Mouse (Mus musculus) erythroblast, adult 5-6 weeks (primary cell): ENCODE measurements around the gene Olfr15. TPM values are rescaled to one million over a fixed set of nuclear protein-coding genes. Genes with fewer than 3 reads are reported as not detected.
"Not testable (repeated sequence)": the region's sequence is repeated elsewhere in the genome, so short reads cannot be mapped to it uniquely, and the experiment has no call there.

ENCODE experiments used
- ATAC-seq: replicated peaks from 2 replicates; pipeline ENCODE4 v1.8.0; 2016; ENCODE audit warnings: moderate number of reproducible peaks, mild to moderate bottlenecking, moderate TSS enrichment, inconsistent platforms; ENCODE audit not compliant: poor library complexity, low FRiP score, severe bottlenecking
- total RNA-seq, 2 experiments: library from RNA; stranded (forward) in 1 of 2; stranded (reverse) in 1 of 2; fragments of 150-400 nt in 1 of 2; fragments of 200-764, 138-1000 nt in 1 of 2; gene quantifications; 2 replicates each; pipeline versions ENCODE4 v1.2.3 to v1.2.4; 2015 to 2017; ENCODE audit warnings: low replicate concordance in 2 of 2

Olfr15 gene
- not detected in 2 replicates for total RNA-seq (2015; ENCODE audit: low replicate concordance)
- 0.43 TPM in 1 of 2 replicates, not detected in the other for total RNA-seq (2017; ENCODE audit: low replicate concordance)

DNA sequence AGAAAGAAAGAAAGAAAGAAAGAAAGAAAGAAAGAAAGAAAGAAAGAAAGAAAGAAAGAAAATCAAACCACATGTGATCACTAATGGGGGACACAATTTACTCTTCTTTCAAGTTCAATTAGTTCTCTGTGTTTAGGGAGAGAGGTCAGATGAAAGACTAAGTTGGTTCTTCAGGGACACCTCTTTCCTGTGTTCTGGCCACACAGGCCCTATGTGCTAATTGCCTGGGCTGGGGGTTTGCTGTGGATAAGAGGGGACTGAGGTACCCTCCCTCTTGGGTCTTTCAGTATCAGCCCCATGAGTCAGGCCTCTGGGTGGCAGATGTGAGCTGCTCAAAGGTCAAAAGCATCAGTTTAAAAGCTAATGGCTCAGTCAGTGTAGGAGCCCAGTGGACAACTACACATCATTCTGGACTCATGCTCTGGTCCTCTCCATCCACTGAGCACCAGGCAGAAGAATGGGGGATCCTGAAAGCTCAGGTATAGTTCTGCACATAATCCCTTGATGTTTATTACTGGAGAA is at the start of gene Olfr15:
TSS of gene Olfr15 (plus strand) at position 291 of the 522 bp plus-strand sequence.
- ATAC-seq = no peak

DNA sequence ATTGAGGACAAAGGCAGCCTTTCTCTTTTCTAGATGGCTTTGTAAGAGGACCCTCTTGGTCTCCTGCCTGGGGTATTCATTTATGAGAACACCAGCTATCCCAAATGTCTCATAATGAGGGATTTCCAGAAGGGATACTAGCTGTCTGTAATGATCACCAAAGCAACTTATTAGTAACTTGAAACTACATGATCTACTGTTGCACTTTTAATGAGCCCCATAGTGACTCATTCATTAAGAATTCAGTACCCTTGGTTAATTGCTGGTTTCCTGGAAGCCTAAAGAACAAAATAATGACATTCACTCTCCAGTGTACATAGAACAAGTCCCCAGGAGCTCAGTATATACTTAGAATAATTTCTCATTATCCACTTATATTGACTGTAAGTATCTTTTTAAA is 49.4 kb upstream of the Olfr15 start:
- ATAC-seq = no peak

DNA sequence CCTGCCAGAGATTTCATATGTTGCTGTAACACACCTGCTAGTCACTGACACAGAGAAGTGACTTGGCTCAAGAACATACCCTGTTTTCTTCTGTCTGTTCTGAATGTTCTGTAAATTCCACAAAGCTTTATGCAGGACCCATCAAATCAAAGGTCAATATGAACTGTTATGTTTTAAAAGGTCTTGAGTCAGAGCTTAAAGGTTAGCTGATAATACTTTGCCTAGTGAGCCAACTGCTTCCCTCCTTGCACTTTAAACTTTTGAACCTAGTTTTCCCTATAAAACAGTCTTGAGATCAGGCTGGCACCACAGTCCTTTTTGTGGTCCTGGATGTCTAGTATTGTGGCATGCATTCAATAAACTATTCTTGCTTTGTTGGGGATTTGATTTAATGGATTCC is 42.3 kb upstream of the Olfr15 start:
- ATAC-seq = no peak

DNA sequence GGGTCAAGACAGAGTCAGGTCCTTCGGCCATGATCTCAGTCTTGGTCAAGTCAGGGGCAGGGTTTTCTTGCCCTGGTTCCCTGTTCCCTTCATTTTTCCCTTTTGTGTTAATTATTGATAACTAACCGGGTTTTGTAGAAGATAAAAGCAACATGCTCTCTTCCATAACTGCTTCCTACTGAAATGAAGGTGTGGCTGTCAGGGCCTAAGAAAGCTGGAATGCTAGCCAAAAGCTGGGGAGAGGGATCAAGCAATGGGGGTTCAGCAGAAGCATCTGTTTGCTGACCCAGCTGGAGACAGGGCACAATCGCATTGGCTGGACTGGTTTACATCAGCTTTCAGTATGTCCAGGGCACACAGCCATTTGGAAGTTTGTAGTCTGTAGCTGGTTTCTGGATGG is 22.5 kb upstream of the Olfr15 start:
- ATAC-seq = no peak

DNA sequence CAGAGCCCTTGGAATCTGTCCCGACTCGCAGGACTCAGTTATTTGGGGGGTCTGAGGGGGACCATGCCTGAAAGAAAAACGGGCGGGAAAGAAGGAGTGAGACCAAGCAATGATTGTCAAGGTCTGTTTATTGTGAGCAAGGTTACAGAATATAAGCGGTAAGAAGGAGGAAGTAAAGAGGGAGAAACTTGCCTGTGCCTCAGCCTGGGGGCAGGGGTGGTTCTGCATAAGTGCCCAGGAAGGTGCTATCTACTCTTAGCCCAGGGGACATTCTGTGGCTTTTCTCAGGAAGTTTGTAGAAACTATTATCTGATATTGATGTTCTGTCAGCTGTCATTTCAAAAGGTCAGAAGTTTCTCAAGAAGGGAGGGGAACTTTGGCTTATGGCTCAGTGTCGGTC is 16.0 kb upstream of the Olfr15 start:
- not testable (repeated sequence) for ATAC-seq

DNA sequence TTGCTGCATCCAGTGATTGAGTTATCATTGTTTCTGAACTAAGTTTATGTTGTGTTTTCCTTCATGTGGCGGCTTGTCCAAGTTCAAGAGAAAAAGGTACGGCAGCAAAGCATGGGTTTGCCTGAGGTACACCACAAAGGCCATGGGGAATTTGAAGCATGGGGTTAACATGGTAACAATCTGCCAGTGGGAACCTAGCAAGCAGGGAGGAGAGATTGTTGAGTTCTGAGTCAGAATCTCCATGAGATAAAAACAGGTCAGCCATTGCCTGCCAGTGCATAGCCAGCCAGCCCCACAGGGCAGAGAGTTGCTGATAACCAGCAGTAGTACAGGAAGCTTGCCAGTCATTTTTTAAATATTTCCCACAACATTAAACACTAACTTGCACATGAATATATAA is 10.5 kb upstream of the Olfr15 start:
- no peak for ATAC-seq

DNA sequence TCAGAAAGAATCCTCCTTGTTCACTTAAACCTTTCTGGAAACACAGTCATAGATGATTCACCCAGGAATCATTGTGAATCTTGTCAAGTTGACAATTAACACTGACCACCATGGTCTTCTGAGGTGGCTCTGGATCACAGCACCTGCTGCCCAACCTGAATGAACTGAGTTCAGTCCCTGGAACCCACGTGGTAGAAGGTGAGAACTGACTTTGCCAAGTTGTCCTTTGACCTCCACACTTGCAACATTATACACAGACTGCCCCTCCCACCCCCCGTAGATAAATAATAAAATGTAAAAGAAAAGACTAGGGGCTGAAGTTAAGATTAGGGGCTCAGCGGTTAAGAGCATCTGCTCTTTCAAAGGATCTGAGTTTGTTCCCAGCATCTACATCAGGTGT is 2.7 kb upstream of the Olfr15 start:
- ATAC-seq = no peak

DNA sequence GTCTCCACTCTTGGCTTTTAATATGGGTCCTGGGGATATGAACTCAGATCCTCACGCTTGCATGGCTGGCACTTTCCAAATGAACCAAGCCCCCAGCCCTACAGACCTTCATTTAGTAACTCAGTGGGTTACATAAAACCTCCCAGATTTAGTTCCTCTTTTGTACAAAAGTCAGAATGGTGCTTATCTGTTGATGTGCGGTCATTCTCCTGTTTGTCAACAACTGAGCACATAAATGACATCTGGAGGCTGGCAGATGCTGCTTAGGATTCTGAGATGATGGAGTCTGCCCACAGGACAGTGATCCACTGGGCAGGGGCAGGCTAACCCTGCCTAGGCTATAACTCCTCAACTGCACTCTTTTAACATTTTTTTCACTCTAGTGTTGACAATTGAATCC is 951 bp upstream of the Olfr15 start:
- ATAC-seq = no peak

DNA sequence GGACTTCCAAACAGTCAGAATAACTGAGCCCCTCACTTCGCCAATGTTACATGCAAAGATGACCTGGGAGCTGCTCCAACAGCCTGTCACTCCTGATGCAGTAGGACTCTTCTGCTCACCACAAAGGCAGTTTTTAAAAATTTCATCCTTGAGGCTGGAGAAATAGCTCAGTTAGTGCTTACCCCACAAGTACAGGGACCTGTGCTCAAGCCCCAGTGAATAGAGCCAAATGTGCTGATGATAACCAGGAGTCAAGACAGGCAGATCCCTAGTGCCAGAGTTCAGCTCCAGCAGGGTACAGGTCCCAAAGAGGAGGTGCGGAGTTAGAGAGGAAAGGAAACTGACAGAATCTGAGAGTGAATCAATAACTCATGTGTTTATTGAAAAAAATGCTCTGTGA is 4.8 kb downstream of the Olfr15 start:
- no peak for ATAC-seq

DNA sequence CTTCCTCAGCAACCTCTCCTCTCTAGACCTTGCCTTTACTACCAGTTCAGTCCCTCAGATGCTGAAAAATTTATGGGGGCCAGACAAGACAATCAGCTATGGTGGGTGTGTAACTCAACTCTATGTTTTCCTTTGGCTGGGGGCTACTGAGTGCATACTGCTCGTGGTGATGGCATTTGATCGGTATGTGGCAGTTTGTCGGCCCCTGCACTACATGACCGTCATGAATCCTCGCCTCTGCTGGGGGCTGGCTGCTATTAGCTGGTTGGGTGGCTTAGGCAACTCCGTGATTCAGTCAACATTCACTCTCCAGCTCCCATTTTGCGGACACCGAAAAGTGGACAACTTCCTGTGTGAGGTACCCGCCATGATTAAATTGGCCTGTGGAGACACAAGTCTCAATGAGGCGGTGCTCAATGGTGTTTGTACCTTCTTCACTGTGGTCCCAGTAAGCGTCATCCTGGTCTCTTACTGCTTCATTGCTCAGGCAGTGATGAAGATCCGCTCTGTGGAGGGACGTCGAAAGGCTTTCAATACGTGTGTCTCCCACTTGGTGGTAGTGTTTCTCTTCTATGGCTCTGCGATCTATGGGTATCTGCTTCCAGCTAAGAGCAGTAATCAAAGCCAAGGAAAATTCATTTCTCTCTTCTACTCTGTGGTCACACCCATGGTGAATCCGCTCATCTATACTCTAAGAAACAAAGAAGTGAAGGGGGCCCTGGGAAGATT is 8.6 kb downstream of the Olfr15 start:
- no peak for ATAC-seq

DNA sequence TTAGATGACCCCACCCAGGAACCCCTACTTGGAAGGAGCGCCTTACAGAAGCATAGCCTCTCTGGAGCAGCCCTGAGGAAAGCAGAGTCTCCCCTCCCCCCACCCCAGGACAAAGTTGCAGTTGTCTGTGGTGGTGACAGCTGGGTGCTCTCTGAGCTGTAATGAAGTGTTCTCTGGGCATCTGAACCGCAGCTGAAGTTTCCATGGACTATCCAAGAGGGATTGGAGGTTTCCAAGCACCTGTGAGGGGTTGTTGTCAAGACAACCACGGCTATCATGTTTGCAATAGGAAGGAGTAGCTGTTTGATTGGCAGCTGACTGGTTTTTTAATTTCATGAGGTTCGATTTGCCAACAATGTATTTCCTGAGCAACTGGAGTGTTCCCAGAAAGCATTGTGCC is 12.3 kb downstream of the Olfr15 start:
- ATAC-seq = no peak

DNA sequence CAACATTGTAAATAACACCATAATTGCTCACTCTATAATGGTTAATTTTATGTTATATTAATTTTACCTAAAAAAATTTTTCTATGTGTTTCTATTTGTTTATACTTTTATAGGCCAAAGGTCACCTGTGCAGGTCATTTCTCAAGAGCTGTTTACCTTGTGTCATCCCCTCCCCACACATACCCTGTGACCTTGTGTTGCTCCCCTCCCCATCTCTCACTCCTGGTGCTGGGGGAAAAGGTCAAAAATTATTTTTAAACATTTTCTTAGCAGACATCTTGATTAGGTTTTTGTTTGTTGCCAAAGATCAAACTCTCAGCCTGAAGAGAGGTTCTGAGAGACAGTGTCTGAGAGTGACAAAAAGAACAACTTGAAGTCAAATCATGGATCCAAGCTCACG is 13.1 kb downstream of the Olfr15 start:
- ATAC-seq = no peak

DNA sequence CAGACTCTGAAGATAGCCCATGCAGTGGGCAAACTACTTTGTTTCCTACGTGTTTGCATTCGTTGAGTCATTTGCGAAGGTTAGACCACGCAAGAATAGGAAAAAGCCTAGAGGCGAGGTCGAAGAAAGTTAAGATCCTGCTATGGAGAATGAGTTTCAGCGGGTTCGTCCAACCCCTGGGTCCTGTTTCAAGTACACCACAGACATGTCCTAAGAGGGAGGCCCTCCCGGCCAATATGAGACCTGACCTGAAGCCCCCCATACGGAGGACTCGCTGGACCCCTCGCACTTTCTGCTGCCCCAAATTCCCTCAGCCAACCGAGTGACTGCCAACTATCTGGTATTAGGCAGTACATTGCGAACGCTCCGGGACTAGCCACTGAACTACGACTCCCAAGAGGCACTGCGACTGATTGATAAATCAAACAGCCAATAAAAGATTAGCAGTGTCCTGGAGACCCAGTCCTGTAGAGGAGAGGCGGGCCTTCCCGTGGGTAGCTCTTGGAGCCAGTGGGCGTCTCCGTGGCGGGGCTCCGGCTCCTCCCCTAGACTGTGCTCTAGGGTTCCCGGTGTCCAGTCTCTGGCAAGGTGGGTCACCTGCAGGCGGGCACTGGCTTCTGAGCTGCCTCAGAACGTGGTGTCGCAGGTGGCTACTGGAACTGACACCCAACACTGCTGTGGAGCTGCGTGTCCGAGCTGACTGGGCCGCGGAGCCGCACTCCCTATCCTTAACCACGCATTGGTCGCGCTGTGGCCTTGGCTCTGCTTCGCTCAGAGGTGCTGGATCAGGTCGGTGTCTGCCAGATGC is 16.2 kb downstream of the Olfr15 start, which contains the start of gene Zfp174:
TSS of gene Zfp174 (plus strand) at position 558 of the 808 bp plus-strand sequence.
- peak; percentile 99 for ATAC-seq

DNA sequence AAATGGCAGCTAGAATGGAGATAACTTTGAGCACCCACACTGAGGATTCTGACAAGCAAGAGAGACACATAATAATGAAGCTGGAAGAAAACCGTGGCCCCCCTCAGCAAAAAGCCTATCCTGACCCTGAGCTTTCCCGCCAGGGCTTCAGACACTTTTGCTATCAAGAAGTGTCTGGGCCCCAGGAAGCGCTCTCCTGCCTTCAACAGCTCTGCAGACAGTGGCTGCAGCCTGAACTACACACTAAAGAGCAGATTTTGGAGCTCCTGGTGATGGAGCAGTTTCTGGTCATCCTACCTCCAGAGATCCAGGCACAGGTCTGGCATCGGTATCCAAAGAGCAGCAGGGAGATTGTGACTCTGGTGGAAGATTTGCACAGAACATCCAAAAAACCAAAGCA is 17.2 kb downstream of the Olfr15 start:
- ATAC-seq = no peak

DNA sequence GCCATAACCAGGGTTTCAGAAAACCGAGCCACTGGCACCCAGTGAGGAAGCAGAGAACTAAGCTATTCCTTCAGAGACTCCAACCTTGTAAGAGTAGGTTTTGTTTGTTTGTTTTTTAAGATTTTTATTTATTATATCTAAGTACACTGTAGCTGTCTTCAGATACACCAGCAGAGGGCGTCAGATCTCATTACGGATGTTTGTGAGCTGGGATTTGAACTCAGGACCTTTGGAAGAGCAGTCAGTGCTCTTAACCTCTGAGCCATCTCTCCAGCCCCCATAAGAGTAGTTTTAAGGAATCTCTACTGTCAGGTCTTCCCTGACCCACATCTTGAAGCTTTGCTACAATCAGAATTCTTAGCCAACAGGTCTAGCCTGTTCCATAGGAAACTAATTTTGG is 17.7 kb downstream of the Olfr15 start:
- no peak for ATAC-seq

DNA sequence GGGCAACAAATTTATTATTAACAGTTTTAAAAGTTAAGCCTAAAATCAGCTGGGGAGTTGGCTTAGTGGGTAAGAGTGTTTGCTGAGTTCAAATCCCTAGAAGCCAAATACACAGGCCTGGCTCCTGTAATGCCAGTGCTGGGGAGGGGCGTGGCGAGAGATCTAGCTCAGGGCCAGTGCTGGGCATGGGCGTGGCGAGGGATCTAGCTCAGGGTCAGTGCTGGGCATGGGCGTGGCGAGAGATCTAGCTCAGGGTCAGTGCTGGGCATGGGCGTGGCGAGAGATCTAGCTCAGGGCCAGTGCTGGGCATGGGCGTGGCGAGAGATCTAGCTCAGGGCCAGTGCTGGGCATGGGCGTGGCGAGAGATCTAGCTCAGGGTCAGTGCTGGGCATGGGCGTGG is 20.6 kb downstream of the Olfr15 start:
- not testable (repeated sequence) for ATAC-seq

DNA sequence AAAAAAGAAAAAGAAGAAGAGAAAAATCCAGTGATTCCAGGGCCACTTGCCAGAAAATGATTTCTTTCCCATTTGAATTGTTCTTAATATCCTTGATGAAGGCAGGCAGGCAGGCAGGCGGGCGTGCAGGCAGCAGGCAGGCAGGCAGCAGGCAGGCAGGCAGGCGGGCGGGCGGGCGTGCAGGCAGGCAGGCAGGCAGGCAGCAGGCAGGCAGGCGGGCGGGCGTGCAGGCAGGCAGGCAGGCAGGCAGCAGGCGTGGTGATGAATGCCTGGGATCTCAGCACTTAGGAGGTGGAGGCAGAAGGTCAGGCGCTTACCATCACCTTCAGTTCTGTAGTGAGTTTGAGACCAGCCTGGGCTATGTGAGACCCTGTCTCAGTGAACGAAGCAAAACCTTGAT is 21.9 kb downstream of the Olfr15 start:
- no peak for ATAC-seq

DNA sequence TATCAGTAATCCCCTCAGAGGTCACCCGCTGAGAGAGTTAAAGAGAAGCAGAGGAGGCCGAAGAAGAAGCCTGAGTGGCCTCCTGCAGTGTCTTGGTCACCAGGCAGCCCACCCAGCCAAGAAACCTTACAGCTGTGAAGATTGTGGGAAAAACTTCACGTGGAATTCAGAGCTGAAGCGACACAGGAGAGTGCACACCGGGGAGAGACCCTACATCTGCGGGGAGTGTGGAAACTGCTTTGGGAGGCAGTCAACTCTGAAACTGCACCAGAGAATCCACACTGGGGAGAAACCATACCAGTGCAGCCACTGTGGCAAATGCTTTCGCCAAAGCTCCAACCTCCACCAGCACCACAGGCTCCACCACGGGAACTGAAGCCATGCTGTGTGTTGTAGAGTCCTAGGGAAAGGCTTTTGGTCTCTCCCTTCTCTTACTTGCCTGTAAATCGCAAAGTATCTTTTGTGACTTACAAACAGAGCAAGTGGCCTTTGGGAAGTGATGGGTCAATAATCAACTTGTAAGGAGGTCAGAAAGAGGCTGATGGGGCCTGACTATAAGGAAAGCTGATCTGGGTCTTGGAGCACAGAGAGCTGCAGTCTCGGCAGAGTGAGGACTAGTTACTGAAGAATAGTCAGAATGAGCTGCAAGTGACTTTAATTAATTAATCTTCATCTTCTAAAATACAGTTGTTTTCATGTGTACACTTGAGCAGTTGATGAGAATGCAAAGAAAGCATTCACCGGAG is 23.9 kb downstream of the Olfr15 start:
- no peak for ATAC-seq

DNA sequence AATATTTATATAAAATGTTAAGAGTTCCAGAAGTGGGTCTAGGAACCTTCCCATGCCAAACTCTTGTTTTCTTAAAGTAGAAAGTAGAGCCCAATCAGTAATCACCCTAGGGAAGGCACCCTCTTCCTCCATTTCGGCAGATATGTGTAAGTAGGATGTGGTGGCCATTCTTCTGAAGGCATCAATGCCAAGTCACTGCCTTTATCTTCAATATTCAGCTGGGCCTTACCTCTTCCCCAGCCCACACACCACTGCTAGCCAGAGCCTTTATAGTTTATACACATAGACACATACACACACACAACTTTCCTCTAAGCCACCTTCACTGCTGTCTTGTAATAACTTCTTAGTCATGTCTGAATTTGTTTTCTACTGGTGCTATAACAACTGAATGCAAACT is 25.1 kb downstream of the Olfr15 start:
- ATAC-seq = no peak

DNA sequence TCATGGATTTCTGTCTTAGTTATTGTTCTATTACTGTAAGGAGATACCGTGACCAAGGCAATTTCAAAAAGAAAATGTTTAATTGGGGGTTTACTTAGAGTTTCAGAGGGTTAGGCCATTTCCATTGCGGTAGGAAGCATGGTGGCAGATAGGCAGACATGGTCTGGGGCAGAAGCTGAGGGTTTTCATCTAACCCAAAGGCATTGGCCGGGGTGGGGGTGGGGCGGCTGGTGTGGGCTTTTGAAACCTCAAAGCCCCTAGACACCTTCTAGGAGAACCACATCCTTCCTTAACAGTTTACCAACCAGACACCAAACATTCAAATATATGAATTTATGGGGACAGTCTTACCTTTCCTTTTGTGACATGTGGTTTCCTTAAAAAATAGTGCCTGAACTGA is 28.6 kb downstream of the Olfr15 start:
- ATAC-seq = no peak
